Mouse (Mus musculus) right cerebral cortex, postnatal 36 days (tissue): ENCODE data around the gene Ruvbl1.

Experiments used
- DNase-seq, 2 experiments: peaks; one replicate each; pipeline ENCODE4 v3.0.0; 2022; ENCODE audit warnings: low spot score in 2 of 2, mixed read lengths in 1 of 2

The Ruvbl1 gene

DNA sequence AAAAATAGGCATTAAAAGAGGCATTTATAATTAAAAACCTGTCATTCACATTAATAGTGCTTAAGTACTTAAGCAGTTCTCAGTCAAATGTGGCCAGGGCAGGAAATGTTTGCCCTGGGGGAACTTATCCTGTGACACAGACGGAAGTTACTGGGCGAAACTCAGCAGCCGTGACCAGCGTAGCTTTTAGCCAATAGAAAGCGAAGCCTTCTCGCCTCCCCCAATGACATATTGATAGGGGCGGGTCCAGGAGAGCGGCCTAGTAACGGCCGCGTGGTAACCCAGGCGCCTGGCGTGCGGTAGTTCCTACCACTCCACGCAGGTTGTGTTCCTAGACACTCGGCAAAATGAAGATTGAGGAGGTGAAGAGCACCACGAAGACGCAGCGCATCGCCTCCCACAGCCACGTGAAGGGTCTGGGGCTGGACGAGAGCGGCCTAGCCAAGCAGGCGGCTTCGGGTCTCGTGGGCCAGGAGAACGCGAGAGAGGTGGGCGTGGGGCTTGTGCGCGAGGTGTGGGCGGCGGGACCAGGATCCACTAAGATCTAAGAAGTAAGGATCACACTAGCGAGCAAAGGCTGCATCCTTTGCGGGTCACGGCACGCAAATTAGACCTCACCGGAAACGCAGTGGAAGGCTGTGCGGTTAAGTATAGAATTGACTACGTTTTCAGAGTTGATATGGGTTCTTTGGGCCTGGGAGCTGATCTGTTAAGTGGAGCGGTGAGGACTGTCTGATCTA is at the start of gene Ruvbl1:
Ruvbl1 (plus strand) TSS at position 229 of the 740 bp plus-strand sequence.
- peak; percentile 86 to 92 for DNase-seq

DNA sequence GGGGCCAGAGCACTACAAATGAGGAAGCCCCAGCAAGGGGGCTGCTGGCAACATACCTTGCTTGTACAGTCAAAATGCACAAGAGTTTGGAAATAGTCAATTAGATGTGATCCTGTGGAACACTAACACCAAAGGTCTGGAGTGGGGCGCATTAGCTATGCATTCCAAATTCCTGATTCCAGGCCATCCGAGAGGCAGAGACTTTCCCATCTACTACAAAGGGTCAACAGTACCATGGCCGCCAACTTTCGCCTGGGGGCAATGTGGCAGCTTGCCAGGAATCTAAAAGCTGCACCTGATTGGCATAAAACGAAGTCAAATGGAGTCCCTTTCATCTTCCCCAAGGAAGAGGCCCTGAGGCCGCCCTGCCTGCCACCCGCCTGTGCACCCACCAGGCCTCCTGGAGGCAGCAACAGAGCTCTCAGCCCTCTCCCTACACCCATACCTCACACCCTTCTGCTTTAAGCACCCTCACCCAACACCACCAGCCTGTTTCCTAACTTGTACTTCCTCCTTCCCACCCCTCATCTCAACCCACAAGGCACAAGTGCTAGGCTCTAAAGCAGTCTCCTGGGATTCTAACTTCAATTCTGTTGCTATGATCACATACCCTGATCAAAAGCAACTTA is 49.0 kb upstream of the Ruvbl1 start:
- no peak for DNase-seq

DNA sequence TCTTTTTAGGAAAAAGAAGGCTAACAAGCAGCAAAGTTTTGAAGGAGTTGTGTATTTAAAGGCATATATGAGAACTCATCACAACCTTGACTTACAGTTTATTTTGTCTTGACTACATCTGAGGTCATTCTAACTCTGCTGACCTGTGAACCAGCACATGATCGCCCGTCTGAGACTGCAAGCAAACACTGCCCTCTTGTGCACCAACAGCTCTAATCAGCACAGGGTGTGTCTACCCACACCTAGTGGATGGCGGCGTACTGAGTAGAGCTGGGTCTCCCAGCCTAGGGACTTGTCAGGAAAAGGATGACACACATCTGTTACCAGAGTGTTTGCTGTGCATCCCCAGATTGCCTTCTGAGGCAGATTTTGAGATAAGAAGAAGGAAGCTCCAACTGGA is 34.0 kb upstream of the Ruvbl1 start:
- DNase-seq: no peak

DNA sequence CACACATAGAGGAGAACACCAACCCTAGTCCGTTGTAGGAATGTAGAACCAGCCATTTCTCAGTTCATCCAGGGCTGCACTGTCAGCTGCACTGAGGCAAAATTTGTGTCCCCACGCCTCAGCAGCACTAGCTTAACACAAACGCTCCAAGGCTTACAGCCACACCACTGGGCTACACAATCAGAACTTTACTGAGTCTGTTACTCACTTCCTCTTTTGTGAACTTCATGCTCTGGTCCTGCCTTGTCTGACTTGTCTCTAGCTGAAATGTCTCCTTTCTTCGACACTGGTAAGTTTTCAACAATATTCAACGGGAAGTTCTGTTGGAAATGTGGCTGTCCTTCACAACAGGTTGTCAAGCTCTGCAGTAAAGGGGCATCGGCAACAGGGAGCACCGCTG is 29.6 kb upstream of the Ruvbl1 start:
- DNase-seq: no peak

DNA sequence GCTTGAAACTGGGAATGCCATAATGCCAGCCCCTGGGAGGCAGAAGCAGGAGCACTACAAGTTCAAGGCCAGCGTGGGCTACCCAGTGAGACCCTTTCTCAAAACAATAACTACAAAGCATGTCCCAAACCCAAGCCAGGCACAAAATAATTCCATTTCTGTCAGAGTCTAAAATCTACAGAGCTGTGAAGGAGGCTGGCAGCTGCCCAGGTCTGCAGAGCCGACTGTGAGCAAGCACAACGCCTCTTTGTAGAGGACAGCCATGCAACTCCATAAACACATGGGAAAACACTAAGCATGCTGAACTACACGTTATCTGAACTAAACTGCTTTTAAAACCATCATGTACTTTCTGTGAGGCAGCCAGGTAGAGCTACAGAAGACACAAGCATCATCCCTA is 26.2 kb upstream of the Ruvbl1 start:
- peak; percentile 44 to 53 for DNase-seq

DNA sequence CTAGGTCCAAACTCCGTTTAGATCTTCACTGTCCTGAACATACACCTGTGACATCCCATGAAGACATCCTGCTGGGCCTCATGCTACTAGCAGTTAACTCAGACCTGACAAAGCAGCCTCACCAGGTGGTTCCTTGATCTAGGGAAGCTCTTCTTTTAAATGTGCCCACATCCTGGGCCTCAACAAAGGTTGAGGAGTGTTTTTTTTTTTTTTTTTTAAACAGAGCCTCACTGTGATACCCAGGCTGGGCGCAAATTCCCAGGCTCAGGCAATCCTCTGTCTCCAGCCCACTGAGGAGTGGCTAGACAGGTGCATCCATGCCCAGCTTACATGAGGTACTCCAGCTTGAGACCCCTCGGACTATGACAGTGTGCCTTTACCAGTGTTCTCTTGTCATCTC is 22.7 kb upstream of the Ruvbl1 start:
- no peak for DNase-seq

DNA sequence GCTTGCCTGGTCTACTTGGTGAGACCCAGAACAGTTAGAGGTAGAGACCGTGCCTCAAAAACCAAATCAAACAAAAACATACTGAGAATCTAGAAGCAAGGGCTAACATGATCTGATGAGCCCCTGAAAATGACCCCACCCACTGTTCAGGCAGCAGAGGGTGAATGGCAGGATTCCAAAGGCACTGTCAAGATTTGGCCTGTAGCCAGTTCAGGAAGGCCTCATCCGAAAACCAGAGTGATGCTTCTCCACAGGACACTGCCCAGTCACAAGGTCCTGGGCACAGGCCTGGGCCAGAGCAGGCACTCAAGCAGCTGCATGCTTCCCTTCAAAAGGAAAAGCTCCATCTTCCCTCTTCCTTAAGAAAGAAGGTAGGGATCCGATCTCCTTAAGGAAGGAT is 21.8 kb upstream of the Ruvbl1 start:
- no peak for DNase-seq

DNA sequence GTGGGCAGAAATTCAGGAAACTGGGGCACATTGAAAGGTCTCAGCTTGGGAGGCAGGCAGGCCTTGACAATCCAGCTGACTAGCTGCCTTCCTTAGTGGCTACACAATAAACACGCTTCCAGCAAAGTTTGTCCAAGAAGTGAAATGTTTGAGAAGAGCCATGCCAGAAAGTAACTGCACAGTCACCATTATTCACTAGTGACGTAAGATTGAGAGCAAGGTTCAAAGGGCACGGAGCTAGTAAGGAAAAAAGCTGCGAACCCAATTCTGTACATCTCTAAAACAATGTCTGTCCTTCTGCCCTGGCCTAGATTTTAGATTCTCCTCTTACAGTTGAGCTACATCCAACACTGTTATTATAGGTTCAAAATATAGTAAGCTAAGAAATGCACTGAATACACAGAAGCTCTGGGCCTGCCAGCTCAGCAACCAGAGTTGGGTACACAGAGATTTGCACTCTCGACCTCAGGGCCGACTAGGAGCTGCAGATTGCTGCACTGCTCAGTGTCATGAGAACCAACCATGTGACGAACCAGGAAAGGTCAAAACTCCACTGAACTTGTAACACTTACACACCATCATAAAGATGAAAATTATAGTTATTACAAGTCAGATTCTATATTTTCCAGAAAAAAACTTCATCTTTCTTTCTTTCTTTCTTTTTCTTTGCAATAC is 21.0 kb upstream of the Ruvbl1 start:
- no peak for DNase-seq

DNA sequence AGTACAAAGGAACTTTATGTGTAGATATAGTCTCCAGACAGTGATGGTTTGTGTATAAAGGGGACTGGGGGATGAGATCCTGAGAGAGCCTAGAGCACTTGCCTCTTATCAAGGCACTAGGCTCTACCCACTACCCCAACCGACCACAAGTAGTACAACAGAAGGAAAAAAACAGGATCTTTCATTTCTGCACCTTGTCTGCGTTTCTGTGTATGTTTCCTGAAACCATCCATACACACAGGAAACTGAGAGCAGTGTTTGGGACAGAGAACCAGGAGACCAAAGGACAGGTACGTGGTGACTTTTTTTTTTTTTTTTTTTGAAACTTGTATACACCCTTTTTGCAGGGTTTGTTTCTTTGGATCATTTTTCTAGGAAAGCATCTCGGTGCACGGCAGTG is 19.5 kb upstream of the Ruvbl1 start:
- DNase-seq: no peak

DNA sequence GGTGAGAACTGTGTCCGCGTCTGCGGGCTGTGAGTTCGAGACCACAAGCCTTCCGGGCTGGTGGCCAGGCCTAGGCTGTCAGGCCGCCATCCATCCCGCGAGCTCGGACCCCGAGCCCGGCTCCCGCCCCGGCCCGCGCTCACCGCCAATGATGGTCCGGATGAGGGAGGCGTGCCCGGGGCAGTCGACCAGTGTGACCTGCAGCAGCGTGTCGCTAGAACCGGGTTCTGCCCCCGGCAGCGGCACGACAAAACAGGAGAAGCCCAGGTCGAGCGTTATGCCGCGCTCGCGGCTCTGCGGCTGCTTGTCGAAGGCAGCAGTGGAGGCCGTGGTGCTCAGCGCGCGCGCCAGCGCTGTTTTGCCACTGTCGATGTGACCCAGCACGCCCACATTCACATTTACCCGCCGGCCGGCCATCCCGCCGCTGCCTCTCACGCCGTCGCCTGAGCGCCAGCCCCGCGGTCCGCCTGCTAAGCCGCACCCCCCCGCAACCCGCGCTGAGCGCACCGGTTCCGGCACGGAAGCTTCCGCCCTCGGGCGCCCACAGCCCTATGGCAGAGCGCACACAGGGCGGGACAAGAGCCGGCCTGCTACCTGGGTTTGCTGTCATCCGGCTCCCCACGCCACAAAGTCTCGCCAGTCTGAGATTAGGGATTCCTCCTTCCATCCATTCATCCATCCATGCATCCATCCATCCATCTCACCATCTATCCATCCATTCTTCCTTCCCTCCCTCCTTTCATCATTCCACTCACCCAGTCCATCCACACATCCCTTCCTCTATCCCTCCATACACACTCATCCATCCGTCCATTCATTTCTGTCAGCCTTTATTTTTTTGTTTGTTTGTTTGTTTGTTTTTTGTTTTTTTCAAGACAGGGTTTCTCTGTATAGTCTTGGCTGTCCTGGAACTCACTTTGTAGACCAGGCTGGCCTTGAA is 18.9 kb upstream of the Ruvbl1 start, which contains the start of gene Eefsec:
Eefsec (minus strand) TSS at position 477 of the 940 bp plus-strand sequence.
- peak; percentile 59 for DNase-seq

DNA sequence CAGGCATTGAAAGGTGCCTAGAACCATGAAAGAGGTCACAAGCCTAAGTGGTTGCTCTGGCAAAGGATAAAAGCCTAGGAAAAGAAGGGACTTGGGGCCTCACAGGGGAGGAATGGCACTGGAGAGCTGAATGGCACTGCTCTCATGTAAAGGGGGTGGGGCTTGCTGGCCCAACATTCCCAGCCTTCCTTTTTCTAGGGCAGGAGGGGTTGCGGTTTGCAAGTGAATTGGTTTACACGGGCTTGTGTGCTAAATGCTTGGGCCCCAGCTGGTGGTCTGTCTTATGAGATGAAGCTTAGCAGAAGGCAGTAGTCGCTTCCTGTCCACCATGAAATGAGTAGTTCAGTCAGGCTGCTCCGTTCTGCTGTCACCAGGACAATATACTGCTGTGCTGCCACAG is 17.8 kb upstream of the Ruvbl1 start:
- no peak for DNase-seq

DNA sequence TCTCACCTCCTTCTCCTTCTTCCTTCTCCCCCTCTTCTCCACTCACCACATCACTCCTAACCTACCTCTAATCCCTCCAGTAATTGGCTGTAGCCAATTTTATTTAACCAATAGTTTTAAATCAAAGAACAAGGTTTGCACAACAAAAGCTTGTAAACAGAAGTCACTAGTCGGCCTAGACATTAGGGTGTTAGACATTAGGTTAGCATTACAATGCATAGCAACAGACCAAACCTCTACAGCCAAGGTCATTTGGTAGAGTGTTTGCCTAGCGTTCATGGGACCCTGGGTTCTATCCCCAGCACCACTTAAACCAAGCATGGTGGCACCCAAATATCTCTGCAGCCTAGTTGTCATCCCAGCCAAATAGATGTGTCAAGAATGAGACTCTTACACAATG is 10.7 kb upstream of the Ruvbl1 start:
- no peak for DNase-seq

DNA sequence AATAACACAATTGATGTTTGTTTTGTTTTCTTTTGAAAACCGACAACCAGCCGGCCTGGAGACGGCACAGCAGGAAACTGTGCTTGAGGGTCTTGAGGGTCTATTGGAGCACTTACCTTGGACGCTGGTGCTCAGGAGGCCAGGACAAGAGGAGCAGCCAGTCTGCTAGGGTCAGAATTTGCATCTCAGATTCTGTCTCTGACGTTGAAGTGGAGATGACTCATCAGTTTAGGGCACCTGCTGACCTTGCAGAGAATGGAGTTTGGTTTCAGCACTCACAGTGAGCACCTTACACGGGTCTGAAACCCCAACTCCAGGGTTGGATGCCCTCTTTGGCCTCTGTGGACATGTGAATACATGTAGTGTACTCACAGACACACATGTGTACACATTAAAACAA is 4.7 kb downstream of the Ruvbl1 start:
- DNase-seq: no peak

DNA sequence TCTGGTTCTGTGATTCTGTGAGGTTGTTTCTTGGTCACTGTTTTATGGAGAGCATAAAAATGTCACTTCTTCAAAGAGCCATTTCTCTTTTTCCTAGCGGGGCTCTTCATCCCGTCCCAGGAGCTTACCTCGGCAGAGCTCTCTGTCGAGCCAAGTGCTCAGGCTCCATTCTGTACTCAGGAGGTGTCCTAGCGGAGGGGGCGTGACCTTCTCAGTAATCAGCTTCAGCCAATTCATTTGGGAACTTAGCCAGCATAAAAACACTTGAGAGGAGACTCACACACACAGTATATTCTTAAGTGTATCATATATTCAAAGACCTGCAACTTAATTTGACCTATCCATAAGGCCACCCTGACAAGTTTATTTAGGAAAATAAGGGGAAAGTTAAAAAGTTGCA is 15.2 kb downstream of the Ruvbl1 start:
- no peak for DNase-seq

DNA sequence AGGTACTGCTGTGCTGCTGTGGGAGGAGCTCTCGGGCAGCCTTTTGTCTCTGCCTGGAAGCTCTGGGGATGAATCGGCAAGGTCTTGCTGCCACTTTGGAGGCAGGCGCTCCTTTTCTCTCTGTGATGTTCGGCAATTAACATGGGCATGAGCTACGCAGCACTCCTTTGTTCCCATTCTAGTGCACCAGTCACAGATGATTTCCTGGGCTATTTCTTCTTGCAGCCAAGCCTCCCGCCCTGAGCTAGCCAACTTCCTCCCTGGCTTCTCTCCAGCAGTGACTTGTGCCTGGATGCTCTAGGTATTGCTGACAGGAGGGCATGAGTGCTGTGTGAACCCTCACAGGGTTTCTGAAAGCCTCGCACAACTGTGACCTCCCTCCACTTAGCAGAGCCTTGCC is 17.9 kb downstream of the Ruvbl1 start:
- DNase-seq: no peak

DNA sequence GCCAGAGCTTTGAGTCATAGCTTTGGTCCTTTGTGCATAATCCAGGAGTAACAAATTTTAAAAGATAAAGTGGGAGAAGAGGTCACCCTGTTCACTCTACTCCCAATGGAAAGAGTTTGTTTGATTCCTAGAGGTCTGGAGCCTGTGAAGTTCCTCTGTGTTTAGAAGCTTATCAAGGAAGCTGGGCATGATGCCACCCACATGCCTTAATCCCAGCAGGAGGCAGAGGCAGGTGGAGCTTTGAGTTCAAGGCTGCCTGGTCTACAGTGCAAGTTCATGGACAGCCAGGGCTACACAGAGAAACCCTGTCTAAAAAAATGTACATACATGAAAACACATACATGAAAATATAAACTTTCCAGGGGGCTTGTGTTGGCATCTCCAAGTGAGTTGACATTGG is 18.7 kb downstream of the Ruvbl1 start:
- DNase-seq: no peak

DNA sequence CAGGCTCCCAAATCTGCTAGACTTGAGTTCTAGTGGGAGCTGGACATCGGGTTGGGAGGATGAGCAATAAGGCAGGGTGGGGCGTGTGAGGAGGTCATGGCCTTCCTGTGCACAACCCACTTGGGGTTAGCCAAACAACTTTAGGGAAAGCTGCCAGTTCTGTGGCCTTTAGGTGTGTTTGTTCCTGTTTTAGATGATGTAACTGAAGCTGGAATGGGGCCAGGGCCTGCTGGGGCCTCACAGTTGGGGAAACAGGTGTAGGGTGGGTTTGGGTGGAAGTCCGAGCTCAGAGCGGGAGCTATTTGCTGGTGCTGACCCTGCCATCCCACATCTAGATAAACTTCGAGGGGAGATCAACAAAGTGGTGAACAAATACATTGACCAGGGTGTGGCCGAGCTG is 20.2 kb downstream of the Ruvbl1 start:
- no peak for DNase-seq

DNA sequence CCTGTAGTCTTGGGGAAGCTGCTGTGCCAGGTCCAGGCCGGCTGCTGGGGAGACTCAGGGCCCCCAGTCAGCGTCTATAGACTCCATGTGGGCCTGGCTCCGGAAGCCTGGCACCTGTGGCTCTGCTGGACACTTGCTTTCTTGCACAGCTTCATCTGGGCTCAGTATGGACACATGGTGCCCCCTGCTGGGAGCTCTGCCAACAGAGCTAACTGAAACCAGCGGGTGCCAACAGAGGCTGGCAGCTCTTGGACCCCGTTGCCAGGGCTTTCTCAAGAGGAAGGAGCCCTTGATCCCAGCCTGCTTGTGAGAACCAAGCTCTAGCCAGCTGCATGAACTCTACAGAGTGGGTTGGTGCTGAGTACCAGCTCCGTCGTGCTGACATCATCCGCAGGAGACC is 21.7 kb downstream of the Ruvbl1 start:
- peak; percentile 50 to 71 for DNase-seq

DNA sequence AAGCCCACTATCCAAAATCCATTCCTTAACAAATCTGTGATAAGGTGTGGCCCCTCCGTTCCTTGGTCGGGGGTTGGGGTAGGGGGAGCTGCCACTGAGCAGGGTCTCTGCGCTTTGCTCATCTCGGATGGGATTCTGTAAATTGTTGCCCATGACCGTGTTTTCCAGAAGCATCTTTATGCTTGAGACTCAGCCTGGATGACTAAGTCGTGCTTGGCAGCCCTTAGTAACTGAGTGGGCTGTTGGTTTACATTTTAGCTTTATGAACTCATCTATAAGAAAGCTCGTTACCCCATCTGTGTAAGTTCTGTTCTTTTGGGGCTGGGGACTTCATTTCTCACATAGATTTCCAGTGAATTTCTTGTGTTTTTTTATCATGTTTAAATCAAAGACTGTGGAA is 23.8 kb downstream of the Ruvbl1 start:
- no peak for DNase-seq

DNA sequence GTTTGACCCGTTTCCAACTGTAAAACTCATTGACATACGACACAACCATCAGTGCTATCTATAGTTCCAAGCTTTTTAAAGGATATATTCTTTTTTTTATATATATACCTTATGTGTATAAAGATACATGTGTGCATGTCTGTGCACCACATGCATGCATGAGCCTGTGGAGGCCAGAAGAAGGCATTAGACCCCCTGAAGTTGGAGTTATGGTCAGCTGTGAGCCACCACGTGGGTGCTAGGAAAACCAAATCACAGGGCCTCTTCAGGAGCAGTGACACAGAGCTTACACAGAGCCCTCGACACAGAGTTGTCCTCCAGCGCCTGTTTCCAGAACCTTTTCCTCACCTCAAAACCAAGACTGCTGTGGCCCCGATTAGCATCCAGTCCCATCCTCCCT is 24.6 kb downstream of the Ruvbl1 start:
- no peak for DNase-seq

DNA sequence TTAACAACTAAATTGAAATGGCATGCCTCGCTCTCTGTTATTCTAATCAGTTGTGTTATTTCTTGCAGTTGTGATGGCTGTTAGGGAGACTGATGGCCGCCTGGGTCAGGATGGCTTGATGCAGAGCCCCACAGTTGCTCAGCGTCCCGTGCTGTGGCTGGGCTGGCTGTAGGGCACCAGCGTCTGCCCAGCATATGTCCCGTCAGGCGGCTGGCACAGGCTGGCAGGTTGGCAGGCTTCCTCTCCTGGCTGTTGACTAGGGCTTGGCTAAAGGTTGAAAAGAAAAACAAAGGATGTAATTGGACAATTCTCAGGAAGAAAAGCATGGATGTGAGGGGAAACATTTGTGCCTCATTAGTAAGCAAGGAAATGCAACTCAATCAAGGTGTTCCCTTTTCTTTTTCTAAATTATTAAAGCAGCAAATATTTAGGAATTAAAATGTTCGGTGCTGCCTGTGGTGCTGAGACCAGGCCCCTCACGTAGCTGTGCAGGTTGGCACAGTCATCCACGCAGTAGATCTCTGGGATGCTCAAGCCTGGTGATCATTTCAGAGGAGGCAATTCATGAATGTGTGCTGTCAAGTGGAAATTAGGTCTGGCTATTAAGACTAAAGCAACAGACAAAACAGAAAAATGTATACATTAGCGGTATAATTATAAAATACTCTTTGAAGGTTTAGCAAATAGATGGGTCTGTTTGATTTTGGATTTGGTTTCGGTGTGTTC is 25.6 kb downstream of the Ruvbl1 start:
- DNase-seq: no peak
